Mouse (Mus musculus): ENCODE results near the gene Poll.

GRCm38 (mm10) chr19:45583136-45583535 is 22.8 kb upstream of the Poll start:
- TF ChIP-seq CTCF (IDR thresholded peaks at IDR 0.05; ENCODE audit: low read depth) (no peak), EP300 (optimal IDR thresholded peaks at IDR 0.05) (no peak)
